In genomic region chr16:90687011-90687410, GRCm38 (mm10) we compare ENCODE assay signal across 14 mouse cellular contexts. TPM values are rescaled to one million over a fixed set of nuclear protein-coding genes. Genes with fewer than 3 reads are reported as not detected.
DNase-seq lines count a peak whose midpoint lies in the region; ATAC-seq lines count a peak whose summit lies in the region.
"Had no signal": no experiment of that assay in that cellular context is flagged by ENCODE, and none has a peak within 500 bp of the region (broad histone marks: within the 10 kb centered on the region; RNA-seq: fewer than 3 reads in every experiment).

No protein-coding gene starts in this region.

- no peaks in the 10 kb centered on the region for H3K9me3 ChIP-seq in kidney, embryonic 14.5 days (ENCODE audit: control insufficient read depth, low read length)
- no peaks in the 10 kb centered on the region for H3K9me3 ChIP-seq in midbrain, embryonic 10.5 days (replicated peaks)
- no peaks in the 10 kb centered on the region for H3K9me3 ChIP-seq in midbrain, embryonic 15.5 days
- H3K9me3 ChIP-seq: limb, embryonic 12.5 days had no signal

- 39% methylated on average over 5 of the region's 5 CpGs for WGBS in kidney, embryonic 14.5 days
- WGBS in midbrain, embryonic 10.5 days: 66% methylated on average over 5 of the region's 5 CpGs
- 54% methylated on average over 5 of the region's 5 CpGs for WGBS in midbrain, embryonic 15.5 days

- H3K36me3 ChIP-seq in kidney, embryonic 14.5 days (ENCODE audit: control insufficient read depth, insufficient read depth, low read length): no peaks in the 10 kb centered on the region
- H3K36me3 ChIP-seq in midbrain, embryonic 10.5 days: no peaks in the 10 kb centered on the region
- H3K36me3 ChIP-seq in midbrain, embryonic 15.5 days (replicated peaks): no peaks in the 10 kb centered on the region
- H3K36me3 ChIP-seq: limb, embryonic 12.5 days had no signal

- H3K27me3 ChIP-seq in kidney, embryonic 14.5 days (ENCODE audit: control insufficient read depth, insufficient read depth, low read length): no peaks in the 10 kb centered on the region
- no peaks in the 10 kb centered on the region for H3K27me3 ChIP-seq in midbrain, embryonic 10.5 days (ENCODE audit: low read depth, poor library complexity, severe bottlenecking)
- H3K27me3 ChIP-seq in midbrain, embryonic 15.5 days (replicated peaks): no peaks in the 10 kb centered on the region
- H3K27me3 ChIP-seq: limb, embryonic 12.5 days had no signal

- H3K4me2 ChIP-seq in kidney, embryonic 14.5 days (replicated peaks; ENCODE audit: low read depth, low read length): no peak overlapping the region
- no peak overlapping the region for H3K4me2 ChIP-seq in midbrain, embryonic 15.5 days
- H3K4me2 ChIP-seq: hindbrain, embryonic 14.5 days; limb, embryonic 12.5 days had no signal

- no peak overlapping the region for H3K9ac ChIP-seq in kidney, embryonic 14.5 days (ENCODE audit: low read depth, low read length)
- H3K9ac ChIP-seq in midbrain, embryonic 15.5 days: no peak overlapping the region
- H3K9ac ChIP-seq: hindbrain, embryonic 14.5 days; limb, embryonic 12.5 days had no signal

- no peak overlapping the region for H3K4me3 ChIP-seq in kidney, embryonic 14.5 days (ENCODE audit: low read length)
- H3K4me3 ChIP-seq in midbrain, embryonic 10.5 days: no peak overlapping the region
- no peak overlapping the region for H3K4me3 ChIP-seq in midbrain, embryonic 15.5 days
- H3K4me3 ChIP-seq: limb, embryonic 12.5 days had no signal

- ATAC-seq in kidney, embryonic 14.5 days (ENCODE audit: low FRiP score, low TSS enrichment): no peak; the same call in 1 of the 2 replicates
- ATAC-seq in midbrain, embryonic 15.5 days (replicated peaks): no peak
- ATAC-seq in CD4-positive, CD25-positive, alpha-beta regulatory T cell, adult 4 months: no peak
- ATAC-seq: forebrain, embryonic 14.5 days; midbrain, embryonic 16.5 days had no signal

- H3K27ac ChIP-seq in kidney, embryonic 14.5 days (ENCODE audit: low read depth, low read length): peak overlapping the region; percentile 17; the same call in 1 of the 2 replicates
- 0 out of 2 replicates have a peak overlapping the region, but pooled peaks have one; percentile 23 for H3K27ac ChIP-seq in midbrain, embryonic 10.5 days (replicated peaks)
- H3K27ac ChIP-seq in midbrain, embryonic 15.5 days: no peak overlapping the region
- H3K27ac ChIP-seq: hindbrain, embryonic 14.5 days; limb, embryonic 12.5 days had no signal

- H3K4me1 ChIP-seq in kidney, embryonic 14.5 days (ENCODE audit: control insufficient read depth, insufficient read depth, low read length): no peaks in the 10 kb centered on the region
- H3K4me1 ChIP-seq in midbrain, embryonic 10.5 days: peaks cover 7% of the 10 kb centered on the region
- H3K4me1 ChIP-seq in midbrain, embryonic 15.5 days: no peaks in the 10 kb centered on the region
- H3K4me1 ChIP-seq: limb, embryonic 12.5 days had no signal

- peak; percentile 37 for DNase-seq in embryo, embryonic 10 days (ENCODE audit: low spot score)
- no peak for DNase-seq in embryo, embryonic 11 days
- no peak for DNase-seq in kidney, adult 9 months
- DNase-seq in midbrain, embryonic 10.5 days (ENCODE audit: low spot score): no peak
- DNase-seq in yolk sac, embryonic 10.5 days (ENCODE audit: low spot score): peak; percentile 83
- DNase-seq: adrenal gland, postnatal 36 days; cerebellum, postnatal 14 days had no signal

RNA-seq across cellular contexts. Expression of gene Mis18a, which starts 40.2 kb away (rescaled TPM):
- polyA plus RNA-seq in kidney, embryonic 14.5 days (2014; fragmentation: Nextera tagmentation; extraction: Ambion mirVana): 72.5 and 93.7 TPM in 2 replicates
- 87.7 and 106 TPM in 2 replicates for polyA plus RNA-seq in midbrain, embryonic 10.5 days (2016; fragmentation: Nextera tagmentation; extraction: Ambion mirVana)
- polyA plus RNA-seq in midbrain, embryonic 15.5 days (2015; fragmentation: Nextera tagmentation; extraction: Ambion mirVana): 28.5 and 28.7 TPM in 2 replicates
- polyA plus RNA-seq in CD4-positive, CD25-positive, alpha-beta regulatory T cell, adult 4 months (2017; shearing (Covaris generic)): 10 to 100 TPM; 42.7 to 46.5 TPM

RNA-seq across cellular contexts. Expression of gene Mrap, which starts 51.0 kb away (rescaled TPM):
- polyA plus RNA-seq in kidney, embryonic 14.5 days (2014; fragmentation: Nextera tagmentation; extraction: Ambion mirVana): not detected in 2 replicates
- 0.98 and 2.3 TPM in 2 replicates for polyA plus RNA-seq in midbrain, embryonic 10.5 days (2016; fragmentation: Nextera tagmentation; extraction: Ambion mirVana)
- 0.17 and 0.41 TPM in 2 replicates for polyA plus RNA-seq in midbrain, embryonic 15.5 days (2015; fragmentation: Nextera tagmentation; extraction: Ambion mirVana)
- not detected for polyA plus RNA-seq in CD4-positive, CD25-positive, alpha-beta regulatory T cell, adult 4 months (2017; shearing (Covaris generic))
- polyA plus RNA-seq: limb, embryonic 12.5 days had no signal

Comparison
In these comparisons a context has a peak if more than half of its experiments do, and no peak if none do; other contexts are left out.
1. DNase-seq: peak in embryo, embryonic 10 days (single experiment) and yolk sac, embryonic 10.5 days (single experiment); none in embryo, embryonic 11 days (single experiment), kidney, adult 9 months (single experiment) and midbrain, embryonic 10.5 days (single experiment).